Mouse (Mus musculus) kidney, postnatal 0 days (tissue): ENCODE measurements around the gene Ndufaf2. TPM values are rescaled to one million over a fixed set of nuclear protein-coding genes. Genes with fewer than 3 reads are reported as not detected.

ENCODE experiments used
- ATAC-seq: fragments of 200-750 bp; cut with Nextera tagmentation; replicated peaks from 2 replicates; pipeline ENCODE4 v1.8.0; 2017; ENCODE audit warnings: low read depth, moderate number of reproducible peaks, moderate TSS enrichment, moderate library complexity; ENCODE audit not compliant: low FRiP score
- DNase-seq: peaks from one replicate; pipeline ENCODE4 v3.0.0-alpha.2; 2016; ENCODE audit warnings: low spot score
- H3K27ac ChIP-seq: fragments of 300-500 bp; sonication (generic); 2 replicates; pipeline ENCODE4 v1.5.1; 2014; ENCODE audit warnings: mild to moderate bottlenecking
- H3K27me3 ChIP-seq: fragments of 300-500 bp; sonication (generic); 2 replicates; pipeline ENCODE4 v1.6.1; 2014; ENCODE audit warnings: low read length, mixed read lengths; ENCODE audit not compliant: insufficient read depth
- H3K36me3 ChIP-seq: fragments of 300-500 bp; sonication (generic); 2 replicates; pipeline ENCODE4 v1.6.1; 2014; ENCODE audit warnings: low read length, mixed read lengths; ENCODE audit not compliant: insufficient read depth
- H3K4me1 ChIP-seq: fragments of 300-500 bp; sonication (generic); replicated peaks from 2 replicates; pipeline ENCODE4 v1.6.1; 2014; ENCODE audit warnings: antibody characterized with exemption, low read length, mixed read lengths; ENCODE audit not compliant: insufficient read depth
- H3K4me2 ChIP-seq: fragments of 300-500 bp; sonication (generic); 2 replicates; pipeline ENCODE4 v1.6.1; 2014; ENCODE audit warnings: mild to moderate bottlenecking, low read length, moderate library complexity, mixed read lengths
- H3K4me3 ChIP-seq: fragments of 300-500 bp; sonication (generic); replicated peaks from 2 replicates; pipeline ENCODE4 v1.5.1; 2014; ENCODE audit warnings: low read depth, low read length
- H3K9ac ChIP-seq: fragments of 300-500 bp; sonication (generic); 2 replicates; pipeline ENCODE4 v1.6.1; 2014; ENCODE audit warnings: low read depth, low read length
- H3K9me3 ChIP-seq: fragments of 300-500 bp; sonication (generic); replicated peaks from 2 replicates; pipeline ENCODE4 v1.6.1; 2016; ENCODE audit warnings: low read length, inconsistent platforms, mixed read lengths
- CTCF ChIP-seq: IDR thresholded peaks from 2 replicates; pipeline ENCODE4 v1.5.1; 2016; ENCODE audit warnings: antibody characterized with exemption, low read depth, mild to moderate bottlenecking, moderate library complexity
- WGBS: fragments of 180-500 bp; shearing (Covaris S2); extraction: QIAGEN DNeasy Blood & Tissue Kit; methylation state at CpG from one replicate; pipeline ENCODE4 v1.1.7; 2014; 5-methylcytosine and 5-hydroxymethylcytosine counted together
- polyA plus RNA-seq: library from polyadenylated mRNA; unstranded; fragments of >200 nt; fragmentation: Nextera tagmentation; extraction: Ambion mirVana; gene quantifications from 2 replicates; pipeline ENCODE4 v1.2.1, GENCODE M21; 2015

The Ndufaf2 gene
- polyA plus RNA-seq, 1 experiment from 2014 or later, result 79.3 TPM

DNA sequence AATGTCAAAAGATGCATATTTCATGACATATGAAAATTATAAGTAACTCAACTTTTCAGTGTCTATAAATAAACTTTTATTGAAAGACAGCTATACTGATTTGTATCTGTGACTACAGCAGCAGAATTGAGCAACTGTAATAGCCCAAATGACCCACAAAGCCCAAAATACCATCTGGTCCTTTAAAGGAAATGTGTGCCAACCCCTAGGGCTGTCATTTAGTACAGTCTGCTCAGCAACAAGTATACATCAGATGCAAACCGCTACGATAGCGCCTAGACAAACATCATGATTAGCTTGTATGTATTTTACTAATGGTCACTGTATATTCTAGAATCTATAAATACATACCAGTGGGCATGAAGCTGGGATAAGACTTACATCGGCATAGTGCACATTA is 74.3 kb downstream of the Ndufaf2 start:
- WGBS, result 95% methylated on average over 4 of the region's 4 CpGs
- ATAC-seq (no peak), DNase-seq (no peak)
- no peaks in the 10 kb centered on the region for H3K4me1 ChIP-seq
- H3K9me3 ChIP-seq, result no peaks in the 10 kb centered on the region
- H3K4me3 ChIP-seq, result no peak overlapping the region
- H3K36me3 ChIP-seq, result no peaks in the 10 kb centered on the region
- TF ChIP-seq CTCF, result no peak
- H3K4me2 ChIP-seq, result no peak overlapping the region
- no peak overlapping the region for H3K27ac ChIP-seq
- H3K27me3 ChIP-seq, result no peaks in the 10 kb centered on the region
- no peak overlapping the region for H3K9ac ChIP-seq

GRCm38 (mm10) chr13:108077901-108078300 is 80.5 kb downstream of the Ndufaf2 start:
- no peaks in the 10 kb centered on the region for H3K36me3 ChIP-seq
- no peak overlapping the region for H3K9ac ChIP-seq
- WGBS, result 75% methylated on average over 4 of the region's 4 CpGs
- no peak for TF ChIP-seq CTCF
- H3K4me3 ChIP-seq, result no peak overlapping the region
- ATAC-seq, result no peak
- H3K27me3 ChIP-seq, result no peaks in the 10 kb centered on the region
- no peak overlapping the region for H3K27ac ChIP-seq
- H3K4me2 ChIP-seq, result no peak overlapping the region
- H3K9me3 ChIP-seq, result no peaks in the 10 kb centered on the region
- no peaks in the 10 kb centered on the region for H3K4me1 ChIP-seq
- DNase-seq, result no peak

GRCm38 (mm10) chr13:108077476-108077875 is 80.9 kb downstream of the Ndufaf2 start:
- TF ChIP-seq CTCF, result no peak
- no peaks in the 10 kb centered on the region for H3K36me3 ChIP-seq
- H3K27ac ChIP-seq, result no peak overlapping the region
- no peak for ATAC-seq
- no peak overlapping the region for H3K9ac ChIP-seq
- H3K4me1 ChIP-seq, result no peaks in the 10 kb centered on the region
- WGBS, result 80% methylated on average over 6 of the region's 6 CpGs
- H3K4me2 ChIP-seq, result no peak overlapping the region
- no peaks in the 10 kb centered on the region for H3K27me3 ChIP-seq
- no peak overlapping the region for H3K4me3 ChIP-seq
- H3K9me3 ChIP-seq, result no peaks in the 10 kb centered on the region
- no peak for DNase-seq

DNA sequence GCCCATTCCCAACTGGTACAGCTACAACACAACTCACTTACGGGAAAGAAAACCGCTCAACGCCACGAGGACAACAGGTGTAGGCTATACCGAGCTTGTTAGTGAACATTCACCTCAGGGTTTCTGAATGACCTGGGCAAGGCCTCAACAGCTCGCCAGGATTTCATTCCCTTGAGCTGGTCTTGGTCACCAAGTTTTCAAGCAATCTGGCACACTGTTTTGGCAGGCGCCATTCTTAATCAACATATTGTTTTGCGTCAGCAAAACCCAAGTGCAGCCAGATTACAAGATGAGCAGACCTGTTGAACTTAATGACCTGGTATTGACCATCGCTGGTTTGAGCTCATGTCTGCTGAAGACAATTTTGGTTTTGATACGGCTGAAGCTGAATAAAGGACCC is 88.3 kb downstream of the Ndufaf2 start:
- H3K4me2 ChIP-seq, result no peak overlapping the region
- WGBS, result 97% methylated on average over 10 of the region's 10 CpGs
- no peaks in the 10 kb centered on the region for H3K27me3 ChIP-seq
- H3K9ac ChIP-seq, result no peak overlapping the region
- DNase-seq (no peak), ATAC-seq (no peak)
- H3K4me1 ChIP-seq, result no peaks in the 10 kb centered on the region
- no peaks in the 10 kb centered on the region for H3K36me3 ChIP-seq
- H3K27ac ChIP-seq, result no peak overlapping the region
- TF ChIP-seq CTCF, result no peak
- H3K4me3 ChIP-seq, result no peak overlapping the region
- H3K9me3 ChIP-seq, result no peaks in the 10 kb centered on the region

GRCm38 (mm10) chr13:108069151-108069550 is 89.3 kb downstream of the Ndufaf2 start:
- Histone ChIP-seq H3K27me3 (no peaks in the 10 kb centered on the region), H3K36me3 (no peaks in the 10 kb centered on the region), H3K4me1 (no peaks in the 10 kb centered on the region), H3K4me3 (no peak overlapping the region), H3K27ac (no peak overlapping the region), H3K9ac (no peak overlapping the region), H3K9me3 (no peaks in the 10 kb centered on the region), H3K4me2 (no peak overlapping the region)
- no peak for TF ChIP-seq CTCF
- ATAC-seq, result no peak
- WGBS, result 63% methylated on average over 4 of the region's 4 CpGs
- no peak for DNase-seq

- 88% methylated on average over 2 of the region's 2 CpGs for WGBS
Observed at GRCm38 (mm10) chr13:108066021-108066420, 92.4 kb downstream of the Ndufaf2 start.

GRCm38 (mm10) chr13:108064331-108064730 is 94.1 kb downstream of the Ndufaf2 start:
- TF ChIP-seq CTCF, result no peak
- ATAC-seq, result no peak

More at GRCm38 (mm10) chr13:108066021-108066420, 92.4 kb downstream of the Ndufaf2 start:
- DNase-seq (no peak), ATAC-seq (no peak)
- Histone ChIP-seq H3K4me2 (no peak overlapping the region), H3K4me1 (0 out of 2 replicates have a peak, but pooled peaks cover under 1% of the 10 kb centered on the region), H3K36me3 (no peaks in the 10 kb centered on the region), H3K4me3 (no peak overlapping the region), H3K27ac (no peak overlapping the region), H3K9ac (no peak overlapping the region), H3K27me3 (no peaks in the 10 kb centered on the region), H3K9me3 (no peaks in the 10 kb centered on the region)
- TF ChIP-seq CTCF, result no peak

More at GRCm38 (mm10) chr13:108064331-108064730, 94.1 kb downstream of the Ndufaf2 start:
- no peak for DNase-seq
- H3K9me3 ChIP-seq, result no peaks in the 10 kb centered on the region
- no peaks in the 10 kb centered on the region for H3K27me3 ChIP-seq
- 88% methylated on average over 6 of the region's 6 CpGs for WGBS
- H3K4me2 ChIP-seq, result no peak overlapping the region
- peaks cover 10% of the 10 kb centered on the region for H3K4me1 ChIP-seq
- no peak overlapping the region for H3K27ac ChIP-seq
- no peak overlapping the region for H3K4me3 ChIP-seq
- H3K9ac ChIP-seq, result no peak overlapping the region
- H3K36me3 ChIP-seq, result no peaks in the 10 kb centered on the region
